Mouse (Mus musculus) adrenal gland, postnatal 10 days (tissue): ENCODE measurements around the gene Rnf34. TPM values are rescaled to one million over a fixed set of nuclear protein-coding genes. Genes with fewer than 3 reads are reported as not detected.

Experiments used
- DNase-seq: peaks from one replicate; pipeline ENCODE4 v3.0.0; 2021; ENCODE audit warnings: mixed read lengths
- long read RNA-seq, 2 experiments: library from polyadenylated mRNA; stranded (forward); transcript quantifications; one replicate each; pipeline ENCODE4 v2.0.0; 2021
- total RNA-seq, 2 experiments: library from RNA; stranded (reverse); gene quantifications; 2 replicates each; pipeline ENCODE4 v1.2.3; 2021

The Rnf34 gene
- 10 to 100 TPM; 20.0 to 20.2 TPM for total RNA-seq
- long read RNA-seq, experiment 1, full-length matches to known transcripts: 35 of 44 reads
- long read RNA-seq, experiment 1, partial matches to known transcripts: 5 of 44 reads
- long read RNA-seq, experiment 1, other reads (novel, unspliced or antisense): 4 of 44 reads
- long read RNA-seq, experiment 2, full-length matches to known transcripts: 19 of 22 reads
- long read RNA-seq, experiment 2, partial matches to known transcripts: 1 of 22 reads
- long read RNA-seq, experiment 2, other reads (novel, unspliced or antisense): 2 of 22 reads

- DNase-seq: peak; percentile 98
Observed at GRCm38 (mm10) chr5:122849521-122850318, at the start of gene Rnf34. Gene Rnf34 (plus strand): TSS chr5:122850048.

GRCm38 (mm10) chr5:122800345-122801010 is 49.4 kb upstream of the Rnf34 start:
- DNase-seq: peak; percentile 25

- DNase-seq: no peak
Observed at GRCm38 (mm10) chr5:122801684-122802083, 48.2 kb upstream of the Rnf34 start.

DNA sequence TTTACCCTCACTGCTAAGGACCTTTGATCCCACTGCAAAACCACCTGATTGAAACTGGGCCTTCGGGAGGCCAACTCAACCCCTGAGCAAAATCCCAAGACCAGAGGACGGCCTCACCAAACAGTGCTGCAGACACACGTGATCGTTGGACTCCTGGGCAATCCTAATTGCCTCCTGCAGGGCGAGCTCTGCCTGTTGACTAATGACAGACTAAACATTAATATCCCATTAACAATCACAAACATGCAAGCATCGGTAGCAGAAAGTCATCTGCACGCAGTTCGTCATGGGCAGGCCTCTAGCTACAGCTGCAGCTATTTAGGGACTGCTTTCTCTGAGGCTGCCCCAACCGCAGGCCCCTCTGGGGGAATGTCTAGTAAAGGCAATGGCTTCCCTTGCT is 47.1 kb upstream of the Rnf34 start:
- DNase-seq: no peak

DNA sequence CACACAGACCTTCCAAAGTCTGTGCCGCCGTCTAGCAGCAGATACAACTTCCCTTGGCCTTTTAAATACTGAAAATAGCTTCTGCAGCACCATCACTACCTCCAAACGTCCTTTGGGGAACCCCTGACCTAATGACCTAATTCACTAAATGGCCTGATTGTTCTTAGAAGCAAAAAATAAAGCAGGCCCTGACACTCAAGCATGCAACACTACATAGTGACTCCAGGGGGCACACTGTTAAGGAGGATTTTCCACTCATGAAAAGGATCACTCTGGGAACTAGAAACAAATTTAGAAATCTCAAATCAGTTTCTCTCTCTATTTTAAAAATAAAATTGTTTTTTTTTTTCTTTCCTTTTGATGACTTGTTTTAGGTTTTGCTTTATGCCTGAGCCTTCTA is 44.3 kb upstream of the Rnf34 start:
- no peak for DNase-seq

- peak; percentile 80 for DNase-seq
Observed at GRCm38 (mm10) chr5:122811364-122812079, 38.3 kb upstream of the Rnf34 start.

GRCm38 (mm10) chr5:122812699-122813098 is 37.1 kb upstream of the Rnf34 start:
- no peak for DNase-seq

DNA sequence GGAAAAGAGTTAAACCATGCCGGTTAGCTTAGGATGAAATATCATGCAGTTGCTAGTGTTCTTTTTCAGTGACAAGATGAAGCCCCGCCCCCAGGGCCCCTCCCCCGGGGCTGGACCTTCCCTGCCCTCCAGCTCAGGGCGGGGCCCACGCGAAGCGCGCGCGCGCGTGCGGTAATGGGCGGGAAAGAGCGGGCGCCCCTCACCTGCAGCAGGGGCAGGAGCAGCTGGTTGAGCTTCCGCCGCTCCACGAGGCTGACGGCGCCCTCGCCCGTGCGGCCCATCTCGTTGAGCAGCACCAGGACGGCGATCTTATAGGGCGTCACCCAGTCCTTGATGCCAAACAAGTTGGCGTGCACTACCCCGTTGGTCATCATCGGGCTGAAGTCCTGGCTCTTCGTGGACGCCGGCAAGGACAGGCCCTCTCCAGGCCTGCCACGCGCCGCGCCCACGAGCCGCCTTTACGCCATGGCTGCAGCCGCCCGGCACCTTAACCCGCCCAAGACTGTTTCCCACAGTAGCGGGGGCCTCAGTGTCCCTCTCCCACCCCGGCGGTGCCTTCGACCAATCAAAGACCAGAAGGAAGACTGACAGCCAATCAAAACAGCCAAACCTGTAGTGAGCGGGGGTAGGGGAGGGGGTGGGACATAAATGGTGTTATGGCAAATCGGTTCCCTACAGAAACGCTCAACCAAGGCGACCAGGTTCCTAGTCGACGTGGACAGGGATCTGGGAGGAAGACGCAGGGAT is 28.9 kb upstream of the Rnf34 start, which contains the start of gene Anapc5:
Anapc5 (minus strand) TSS at position 563 of the 747 bp plus-strand sequence.
- peak; percentile 95 for DNase-seq

DNA sequence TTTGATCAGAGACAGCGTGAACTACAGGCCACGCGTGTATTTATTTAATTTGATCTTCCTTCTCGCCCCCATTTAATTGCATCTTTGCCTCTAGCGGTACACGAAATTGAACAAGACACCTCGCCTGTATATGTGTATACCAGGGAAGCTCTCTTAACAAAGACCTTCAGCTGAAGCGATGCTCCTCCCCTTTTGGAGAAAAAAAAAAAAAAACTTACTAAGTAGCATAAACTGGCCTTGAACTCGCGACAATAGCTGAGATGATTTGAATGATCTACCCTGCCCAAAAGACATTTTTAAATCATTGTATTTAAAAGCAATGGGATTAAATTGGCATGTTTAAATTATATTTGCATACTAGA is 28.3 kb upstream of the Rnf34 start:
- no peak for DNase-seq

GRCm38 (mm10) chr5:122822441-122822840 is 27.4 kb upstream of the Rnf34 start:
- no peak for DNase-seq

- no peak for DNase-seq
Observed at GRCm38 (mm10) chr5:122823976-122824375, 25.9 kb upstream of the Rnf34 start.

DNA sequence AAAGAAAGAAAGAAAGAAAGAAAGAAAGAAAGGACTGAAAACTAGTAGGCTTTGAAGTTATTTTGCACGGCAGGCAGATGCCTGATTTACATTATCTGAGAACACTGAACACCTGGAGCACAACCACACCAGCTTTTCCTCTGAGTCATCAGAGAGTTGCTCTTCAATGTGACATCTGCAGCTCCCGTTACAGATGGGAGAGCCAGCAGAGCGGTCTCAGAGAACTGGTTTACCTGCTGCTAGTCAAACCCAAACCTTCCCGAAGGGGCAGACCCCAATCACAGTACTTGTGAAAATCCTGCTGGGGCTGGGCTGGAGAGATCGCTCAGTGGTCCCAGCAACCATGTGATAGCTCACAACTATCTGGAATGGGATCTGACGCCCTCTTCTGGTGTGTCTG is 25.4 kb upstream of the Rnf34 start:
- DNase-seq: no peak

DNA sequence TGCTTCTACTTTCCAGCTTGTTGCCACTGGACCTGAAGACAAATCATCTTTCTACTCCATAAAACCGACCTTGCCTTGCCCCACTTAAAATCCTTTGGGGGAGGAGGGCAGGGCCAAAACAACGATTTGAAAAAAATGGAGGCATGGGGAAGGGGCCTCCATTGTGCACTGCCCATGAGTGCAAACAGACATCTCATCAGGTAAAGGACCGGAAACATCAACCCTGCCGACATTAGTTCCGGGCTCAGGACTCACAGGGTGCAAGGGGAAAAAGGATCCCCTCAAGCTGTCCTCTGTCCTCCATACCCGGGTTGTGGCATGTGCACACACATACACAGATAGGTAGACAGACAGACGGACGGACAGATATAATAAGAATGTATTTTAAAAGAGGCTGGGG is 24.7 kb upstream of the Rnf34 start:
- no peak for DNase-seq

- DNase-seq: no peak
Observed at GRCm38 (mm10) chr5:122832536-122832935, 17.3 kb upstream of the Rnf34 start.

DNA sequence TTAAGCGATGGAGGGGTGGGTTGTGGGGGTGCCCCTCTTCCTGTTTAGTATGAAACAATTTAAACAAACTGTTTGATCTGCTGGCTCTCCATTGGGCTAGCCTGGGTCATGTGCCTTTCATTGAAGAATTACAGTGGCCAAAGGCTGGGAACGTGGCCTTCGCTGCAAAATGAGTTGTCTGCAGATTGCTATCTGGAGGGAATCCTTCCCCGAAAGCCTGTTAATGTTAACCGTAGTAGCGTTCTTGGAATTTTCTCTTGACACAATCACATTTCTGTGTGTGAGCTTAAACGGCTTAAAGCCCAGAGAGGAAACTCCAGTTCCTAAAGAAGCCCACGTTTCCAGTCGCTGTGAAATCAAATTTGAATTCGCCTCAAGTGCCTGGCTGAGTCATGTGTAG is 16.9 kb upstream of the Rnf34 start:
- no peak for DNase-seq

DNA sequence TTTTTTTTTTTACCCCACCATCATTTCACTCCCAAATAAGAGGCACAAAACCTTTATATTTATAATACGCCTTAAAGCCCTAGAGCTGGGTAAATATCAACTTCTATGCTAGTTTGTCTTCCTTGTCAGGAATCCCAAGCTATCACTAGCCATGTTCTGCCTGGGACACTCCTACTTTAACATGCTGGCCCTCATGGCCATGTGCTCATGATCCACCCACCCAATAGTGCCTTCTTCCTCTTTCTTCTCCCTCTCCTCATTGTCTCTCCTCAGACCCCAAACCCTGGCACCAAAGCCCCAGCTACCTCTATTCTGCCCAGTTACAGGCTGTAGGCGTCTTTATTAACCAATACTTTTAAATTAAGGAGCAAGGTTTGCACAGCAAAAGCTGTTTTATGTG is 8.7 kb upstream of the Rnf34 start:
- no peak for DNase-seq

DNA sequence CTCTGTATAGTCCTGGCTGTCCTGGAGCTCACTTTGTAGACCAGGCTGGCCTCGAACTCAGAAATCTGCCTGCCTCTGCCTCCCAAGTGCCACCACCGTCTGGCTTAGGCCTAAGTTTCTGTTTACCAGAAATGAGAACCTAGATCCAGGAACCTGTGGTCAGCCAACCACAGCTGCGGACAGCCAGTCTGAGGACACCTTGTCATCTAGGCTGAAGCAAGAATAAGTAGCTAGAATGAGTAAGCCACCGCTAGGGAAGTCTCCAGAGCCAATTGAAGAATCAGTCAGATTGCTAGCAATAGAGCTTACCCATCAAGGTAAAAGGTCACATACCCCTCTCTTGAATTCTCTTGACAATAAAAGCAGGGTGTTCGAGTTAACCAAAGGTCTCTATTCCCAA is 6.0 kb upstream of the Rnf34 start:
- DNase-seq: no peak

- DNase-seq: no peak
Observed at GRCm38 (mm10) chr5:122850319-122851002, 613 bp downstream of the Rnf34 start.

- DNase-seq: no peak
Observed at GRCm38 (mm10) chr5:122852611-122853010, 2.8 kb downstream of the Rnf34 start.

DNA sequence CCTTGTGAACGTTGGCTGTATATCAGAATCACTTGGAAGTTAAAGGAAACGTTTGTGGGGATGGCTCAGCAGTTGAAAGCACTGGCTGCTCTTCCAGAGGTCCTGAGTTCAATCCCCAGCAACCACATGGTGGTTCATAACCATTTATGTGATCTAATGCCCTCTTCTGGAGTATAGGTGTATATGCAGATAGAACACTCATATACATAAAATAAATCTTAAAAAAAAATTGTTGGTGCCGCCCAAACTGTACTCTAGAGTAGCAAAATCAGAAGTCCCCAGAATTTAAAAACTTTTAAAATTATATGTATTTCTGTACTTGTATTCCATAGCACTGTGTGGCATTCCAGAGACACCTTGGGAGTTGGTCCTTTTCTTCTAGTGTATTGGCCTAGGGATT is 6.0 kb downstream of the Rnf34 start:
- DNase-seq: no peak

DNA sequence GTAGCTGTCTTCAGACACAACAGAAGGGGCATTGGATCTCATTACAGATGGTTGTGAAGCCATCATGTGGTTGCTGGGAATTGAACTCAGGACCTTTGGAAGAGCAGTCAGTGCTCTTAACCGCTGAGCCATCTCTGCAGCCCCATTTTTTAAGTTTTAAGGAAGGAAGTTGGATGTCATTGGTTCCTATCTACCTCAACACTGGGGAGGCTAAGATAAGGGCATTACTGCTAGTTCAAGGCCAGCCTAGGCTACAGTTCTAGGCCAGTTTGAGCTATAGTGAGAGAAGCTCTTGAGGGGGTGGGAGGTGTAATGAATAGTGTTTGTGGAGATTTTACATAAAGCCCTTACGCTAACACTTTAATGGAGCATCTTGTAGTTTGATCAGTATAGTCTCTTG is 13.2 kb downstream of the Rnf34 start:
- DNase-seq: no peak
